Mouse (Mus musculus): ENCODE measurements around the gene Cblc. TPM values are rescaled to one million over a fixed set of nuclear protein-coding genes. Genes with fewer than 3 reads are reported as not detected.

The Cblc gene
- 0.78 and 0.98 TPM in 2 replicates for polyA plus RNA-seq (2012; rRNA removed)

GRCm38 (mm10) chr7:19796697-19797588 is at the start of gene Cblc:
TSS of gene Cblc (minus strand) at chr7:19796809.

DNA sequence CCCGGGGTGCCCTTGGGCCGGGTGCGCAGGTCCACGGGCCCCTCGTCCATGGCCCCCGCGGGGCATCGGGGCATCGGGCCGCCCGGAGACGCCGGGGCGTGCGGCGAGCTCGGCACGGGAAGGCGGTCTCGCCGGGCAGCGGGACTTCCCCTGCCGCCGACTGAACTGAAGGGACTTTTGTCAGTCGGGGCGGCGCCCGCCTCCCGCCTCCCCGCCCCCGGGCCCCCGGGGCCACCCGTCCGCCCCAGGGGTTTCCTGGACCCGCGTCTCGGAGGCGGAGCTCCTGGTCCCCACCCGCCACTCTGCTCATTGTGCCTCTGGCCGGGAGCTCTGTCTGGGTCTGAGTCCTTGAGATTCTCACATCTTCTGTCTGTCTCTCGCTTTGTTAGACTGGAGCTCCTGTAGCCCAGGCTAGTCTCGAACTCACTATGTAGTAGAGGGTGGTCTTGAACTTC is 26.0 kb upstream of the Cblc start, which contains the start of gene Bcl3:
Gene Bcl3, minus strand, starts transcription at position 167 of the 455 bp plus-strand sequence.

DNA sequence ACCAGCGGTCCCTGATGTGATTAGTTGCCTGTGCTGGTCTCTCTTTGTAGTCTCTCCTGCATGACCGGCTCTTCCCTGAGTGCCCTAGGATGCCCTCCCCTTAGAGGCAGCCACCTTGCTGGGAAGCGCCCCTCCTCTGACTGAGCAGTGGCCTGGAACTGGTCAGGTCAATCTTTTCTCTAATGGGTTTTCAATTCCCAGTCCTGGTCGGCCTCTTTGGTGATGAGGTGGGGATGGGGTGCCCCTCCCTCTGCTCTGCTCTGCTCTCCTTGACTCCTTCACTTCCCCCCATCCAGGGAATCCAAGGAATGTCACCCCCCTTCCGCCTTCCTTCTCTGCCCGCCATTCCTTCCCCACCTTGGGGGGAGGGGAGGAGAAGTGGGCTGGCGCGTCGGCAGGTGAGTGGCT is 25.6 kb downstream of the Cblc start, which contains the start of gene Bcam:
Gene Bcam, minus strand, starts transcription at position 33 of the 408 bp plus-strand sequence.

DNA sequence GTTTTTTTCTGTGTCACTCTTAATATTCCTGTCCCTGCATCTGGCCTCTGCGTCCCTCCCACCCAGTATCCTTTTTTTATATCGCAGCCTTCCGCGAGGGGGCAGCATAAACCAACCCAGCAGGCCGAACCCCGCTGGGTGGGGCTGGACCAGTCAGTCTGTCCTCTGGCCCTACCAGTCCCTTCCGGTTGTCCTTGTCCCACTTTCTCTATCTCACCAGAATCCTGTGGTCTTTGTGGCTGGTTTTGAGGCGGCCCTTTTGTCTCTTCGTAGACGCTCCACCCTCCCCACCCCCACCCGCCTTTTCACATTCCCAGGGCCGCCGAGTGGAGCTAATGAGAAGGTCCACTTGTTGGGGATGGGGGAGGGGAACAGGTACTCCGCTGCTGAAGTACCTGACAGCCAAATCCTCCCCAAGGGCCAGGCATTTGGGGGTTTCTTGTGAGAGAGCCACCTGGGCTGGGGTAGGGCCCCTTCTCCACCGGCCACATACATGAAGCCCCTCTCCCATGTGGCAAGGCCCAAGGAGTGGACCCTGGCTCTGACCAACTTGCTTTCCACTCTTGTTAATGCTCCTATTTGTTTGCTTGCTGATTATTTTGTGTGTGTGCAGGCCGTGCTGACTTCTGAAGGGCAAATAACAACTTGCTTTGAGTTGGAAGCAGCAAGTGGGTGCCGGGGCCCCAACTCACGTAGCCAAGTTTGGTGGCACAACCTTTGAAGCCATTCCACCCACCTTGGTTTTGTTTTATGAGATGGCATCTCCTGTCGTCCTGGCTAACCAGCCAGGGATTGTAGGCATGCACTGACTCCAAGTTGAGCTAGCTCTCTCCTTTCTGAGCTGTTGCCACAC is 46.2 kb downstream of the Cblc start, which contains the start of gene Nectin2:
Gene Nectin2, minus strand, starts transcription at position 267 of the 853 bp plus-strand sequence.

Other genes starting within 250 kb of the Cblc start
- gene Ppp1r37, start 233.7 kb downstream of the Cblc start, polyA plus RNA-seq (2012; rRNA removed), result 17.7 and 19.6 TPM in 2 replicates
- 0.66 and 0.83 TPM in 2 replicates for gene Zfp296, start 219.5 kb downstream of the Cblc start, polyA plus RNA-seq (2012; rRNA removed)
- gene Gemin7, start 219.2 kb downstream of the Cblc start, polyA plus RNA-seq (2012; rRNA removed), result 29.5 and 35.4 TPM in 2 replicates
- 19.1 and 20.8 TPM in 2 replicates for gene Clasrp, start 192.3 kb downstream of the Cblc start, polyA plus RNA-seq (2012; rRNA removed)
- 1.3 and 1.5 TPM in 2 replicates for gene Relb, start 167.4 kb downstream of the Cblc start, polyA plus RNA-seq (2012; rRNA removed)
- 19.1 and 22.8 TPM in 2 replicates for gene Clptm1, start 131.8 kb downstream of the Cblc start, polyA plus RNA-seq (2012; rRNA removed)
- gene Apoc2, start 118.9 kb downstream of the Cblc start, polyA plus RNA-seq (2012; rRNA removed), result 439 and 482 TPM in 2 replicates
- gene Gm44805, start 115.4 kb downstream of the Cblc start, polyA plus RNA-seq (2012; rRNA removed), result 2.8 and 3.9 TPM in 2 replicates
- gene Apoc4, start 115.3 kb downstream of the Cblc start, polyA plus RNA-seq (2012; rRNA removed), result 77.5 and 93.8 TPM in 2 replicates
- 191 and 192 TPM in 2 replicates for gene Apoc1, start 104.1 kb downstream of the Cblc start, polyA plus RNA-seq (2012; rRNA removed)
- 2,192 and 2,254 TPM in 2 replicates for gene Apoe, start 97.6 kb downstream of the Cblc start, polyA plus RNA-seq (2012; rRNA removed)
- gene Tomm40, start 81.4 kb downstream of the Cblc start, polyA plus RNA-seq (2012; rRNA removed), result 46.5 and 58.9 TPM in 2 replicates
- gene Nectin2, start 46.3 kb downstream of the Cblc start, polyA plus RNA-seq (2012; rRNA removed), result 7.6 and 8.0 TPM in 2 replicates
- gene Bcam, start 25.8 kb downstream of the Cblc start, polyA plus RNA-seq (2012; rRNA removed), result 5.7 and 6.1 TPM in 2 replicates
- gene Bcl3, start 26.0 kb upstream of the Cblc start, polyA plus RNA-seq (2012; rRNA removed), result 2.6 TPM in 2 replicates
- 0.03 TPM in 1 of 2 replicates, not detected in the other for gene Gm19345, start 55.2 kb upstream of the Cblc start, polyA plus RNA-seq (2012; rRNA removed)
- gene Ceacam16, start 64.5 kb upstream of the Cblc start, polyA plus RNA-seq (2012; rRNA removed), result 0.01 and 0.02 TPM in 2 replicates
- 0.01 TPM in 1 of 2 replicates, not detected in the other for gene Ceacam19, start 91.2 kb upstream of the Cblc start, polyA plus RNA-seq (2012; rRNA removed)
- gene Pvr, start 124.4 kb upstream of the Cblc start, polyA plus RNA-seq (2012; rRNA removed), result 2.3 TPM in 2 replicates
- 0.09 and 0.12 TPM in 2 replicates for gene Igsf23, start 153.9 kb upstream of the Cblc start, polyA plus RNA-seq (2012; rRNA removed)
- gene Ceacam20, start 168.6 kb upstream of the Cblc start, polyA plus RNA-seq (2012; rRNA removed), result not detected in 2 replicates
- not detected in 2 replicates for gene Nlrp9b, start 194.7 kb upstream of the Cblc start, polyA plus RNA-seq (2012; rRNA removed)